Mouse (Mus musculus): ENCODE measurements around the gene Kantr. TPM values are rescaled to one million over a fixed set of nuclear protein-coding genes. Genes with fewer than 3 reads are reported as not detected.

Kantr gene
- 17.0 and 17.8 TPM in 2 replicates for polyA plus RNA-seq (2014; fragmentation: Nextera tagmentation; extraction: Ambion mirVana)

- ATAC-seq (ENCODE audit: insufficient read depth, low FRiP score, low TSS enrichment) (peak; percentile 99), DNase-seq (ENCODE audit: low spot score) (peak; percentile 78)
- 13% methylated on average over 25 of the region's 29 CpGs for WGBS
- Histone ChIP-seq H3K4me3 (ENCODE audit: low read depth, low read length) (peak within 1 kb of the TSS; percentile 46), H3K4me2 (ENCODE audit: low read depth) (peak within 1 kb of the TSS; percentile 42), H3K36me3 (ENCODE audit: control insufficient read depth, insufficient read depth, low read length) (no peaks in the 10 kb centered on the region), H3K27ac (ENCODE audit: low read depth, low read length) (no peak within 1 kb of the TSS), H3K9me3 (ENCODE audit: control insufficient read depth, low read length) (no peaks in the 10 kb centered on the region), H3K4me1 (ENCODE audit: control insufficient read depth, insufficient read depth, low read length) (no peaks in the 10 kb centered on the region), H3K9ac (ENCODE audit: low read length) (peak within 1 kb of the TSS; percentile 62), H3K27me3 (ENCODE audit: control insufficient read depth, insufficient read depth, low read length) (peaks cover 15% of the 10 kb centered on the region)
These were observed at the start of gene Kantr for GRCm38 (mm10) chrX:152326996-152327688. Kantr (minus strand) TSS chrX:152327495.

- ATAC-seq (ENCODE audit: insufficient read depth, low FRiP score, low TSS enrichment) (peak; percentile 95), DNase-seq (ENCODE audit: low spot score) (peak; percentile 85)
- Histone ChIP-seq H3K4me2 (ENCODE audit: low read depth) (peak within 1 kb of the TSS; percentile 48), H3K4me3 (ENCODE audit: low read depth, low read length) (peak within 1 kb of the TSS; percentile 47), H3K9me3 (ENCODE audit: control insufficient read depth, low read length) (no peaks in the 10 kb centered on the region), H3K4me1 (ENCODE audit: control insufficient read depth, insufficient read depth, low read length) (0 out of 2 replicates have a peak, but pooled peaks cover 4% of the 10 kb centered on the region), H3K9ac (ENCODE audit: low read length) (peak within 1 kb of the TSS; percentile 73), H3K27ac (ENCODE audit: low read depth, low read length) (0 out of 2 replicates have a peak within 1 kb of the TSS, but pooled peaks have one; percentile 60), H3K27me3 (ENCODE audit: control insufficient read depth, insufficient read depth, low read length) (peaks cover 26% of the 10 kb centered on the region), H3K36me3 (ENCODE audit: control insufficient read depth, insufficient read depth, low read length) (no peaks in the 10 kb centered on the region)
- WGBS, result 20% methylated on average over 20 of the region's 24 CpGs
These were observed 41.3 kb upstream of the Kantr start, which contains the start of gene Gpr173 for GRCm38 (mm10) chrX:152368397-152369273. Gpr173 (minus strand) TSS chrX:152368704.

GRCm38 (mm10) chrX:152368054-152368396 is 40.7 kb upstream of the Kantr start:
- Histone ChIP-seq H3K4me3 (ENCODE audit: low read depth, low read length) (peak overlapping the region; percentile 47), H3K27ac (ENCODE audit: low read depth, low read length) (0 out of 2 replicates have a peak overlapping the region, but pooled peaks have one; percentile 60), H3K9ac (ENCODE audit: low read length) (peak overlapping the region; percentile 73), H3K27me3 (ENCODE audit: control insufficient read depth, insufficient read depth, low read length) (peaks cover 26% of the 10 kb centered on the region), H3K4me1 (ENCODE audit: control insufficient read depth, insufficient read depth, low read length) (0 out of 2 replicates have a peak, but pooled peaks cover 4% of the 10 kb centered on the region), H3K36me3 (ENCODE audit: control insufficient read depth, insufficient read depth, low read length) (no peaks in the 10 kb centered on the region), H3K4me2 (ENCODE audit: low read depth) (peak overlapping the region; percentile 48), H3K9me3 (ENCODE audit: control insufficient read depth, low read length) (no peaks in the 10 kb centered on the region)
- peak; percentile 15 for DNase-seq (ENCODE audit: low spot score)
- 11% methylated on average over 2 of the region's 4 CpGs for WGBS
- peak; percentile 64 for ATAC-seq (ENCODE audit: insufficient read depth, low FRiP score, low TSS enrichment)

GRCm38 (mm10) chrX:152366418-152366817 is 39.1 kb upstream of the Kantr start:
- Histone ChIP-seq H3K4me2 (ENCODE audit: low read depth) (peak overlapping the region; percentile 20), H3K4me3 (ENCODE audit: low read depth, low read length) (no peak overlapping the region), H3K27me3 (ENCODE audit: control insufficient read depth, insufficient read depth, low read length) (peaks cover 28% of the 10 kb centered on the region), H3K27ac (ENCODE audit: low read depth, low read length) (no peak overlapping the region), H3K36me3 (ENCODE audit: control insufficient read depth, insufficient read depth, low read length) (no peaks in the 10 kb centered on the region), H3K4me1 (ENCODE audit: control insufficient read depth, insufficient read depth, low read length) (0 out of 2 replicates have a peak, but pooled peaks cover 4% of the 10 kb centered on the region), H3K9me3 (ENCODE audit: control insufficient read depth, low read length) (no peaks in the 10 kb centered on the region), H3K9ac (ENCODE audit: low read length) (no peak overlapping the region)
- DNase-seq (ENCODE audit: low spot score) (no peak), ATAC-seq (ENCODE audit: insufficient read depth, low FRiP score, low TSS enrichment) (no peak)
- 64% methylated on average over 2 of the region's 2 CpGs for WGBS

- Histone ChIP-seq H3K4me2 (ENCODE audit: low read depth) (no peak overlapping the region), H3K36me3 (ENCODE audit: control insufficient read depth, insufficient read depth, low read length) (no peaks in the 10 kb centered on the region), H3K4me1 (ENCODE audit: control insufficient read depth, insufficient read depth, low read length) (no peaks in the 10 kb centered on the region), H3K9ac (ENCODE audit: low read length) (no peak overlapping the region), H3K27me3 (ENCODE audit: control insufficient read depth, insufficient read depth, low read length) (peaks cover 8% of the 10 kb centered on the region), H3K4me3 (ENCODE audit: low read depth, low read length) (no peak overlapping the region), H3K9me3 (ENCODE audit: control insufficient read depth, low read length) (no peaks in the 10 kb centered on the region), H3K27ac (ENCODE audit: low read depth, low read length) (no peak overlapping the region)
- ATAC-seq (ENCODE audit: insufficient read depth, low FRiP score, low TSS enrichment), result peak; percentile 60; the same call in 1 of the 2 replicates
- WGBS, result 30% methylated on average over 5 of the region's 5 CpGs
- peak; percentile 37 for DNase-seq (ENCODE audit: low spot score)
These were observed 25.4 kb upstream of the Kantr start for GRCm38 (mm10) chrX:152352553-152353153.

GRCm38 (mm10) chrX:152347041-152347440 is 19.7 kb upstream of the Kantr start:
- no peak overlapping the region for H3K4me3 ChIP-seq (ENCODE audit: low read depth, low read length)
- no peaks in the 10 kb centered on the region for H3K4me1 ChIP-seq (ENCODE audit: control insufficient read depth, insufficient read depth, low read length)
- H3K27me3 ChIP-seq (ENCODE audit: control insufficient read depth, insufficient read depth, low read length), result peaks cover 40% of the 10 kb centered on the region
- H3K36me3 ChIP-seq (ENCODE audit: control insufficient read depth, insufficient read depth, low read length), result no peaks in the 10 kb centered on the region
- ATAC-seq (ENCODE audit: insufficient read depth, low FRiP score, low TSS enrichment) (no peak), DNase-seq (ENCODE audit: low spot score) (no peak)
- no peak overlapping the region for H3K27ac ChIP-seq (ENCODE audit: low read depth, low read length)
- H3K4me2 ChIP-seq (ENCODE audit: low read depth), result no peak overlapping the region
- no peak overlapping the region for H3K9ac ChIP-seq (ENCODE audit: low read length)
- H3K9me3 ChIP-seq (ENCODE audit: control insufficient read depth, low read length), result no peaks in the 10 kb centered on the region
- 97% methylated on average over 14 of the region's 14 CpGs for WGBS

GRCm38 (mm10) chrX:152346587-152346986 is 19.3 kb upstream of the Kantr start:
- ATAC-seq (ENCODE audit: insufficient read depth, low FRiP score, low TSS enrichment), result no peak
- H3K36me3 ChIP-seq (ENCODE audit: control insufficient read depth, insufficient read depth, low read length), result no peaks in the 10 kb centered on the region
- 93% methylated on average over 15 of the region's 15 CpGs for WGBS
- H3K9ac ChIP-seq (ENCODE audit: low read length), result no peak overlapping the region
- H3K4me2 ChIP-seq (ENCODE audit: low read depth), result no peak overlapping the region
- no peak for DNase-seq (ENCODE audit: low spot score)
- no peak overlapping the region for H3K27ac ChIP-seq (ENCODE audit: low read depth, low read length)
- no peaks in the 10 kb centered on the region for H3K9me3 ChIP-seq (ENCODE audit: control insufficient read depth, low read length)
- H3K27me3 ChIP-seq (ENCODE audit: control insufficient read depth, insufficient read depth, low read length), result peaks cover 43% of the 10 kb centered on the region
- no peaks in the 10 kb centered on the region for H3K4me1 ChIP-seq (ENCODE audit: control insufficient read depth, insufficient read depth, low read length)
- no peak overlapping the region for H3K4me3 ChIP-seq (ENCODE audit: low read depth, low read length)

- Histone ChIP-seq H3K4me2 (ENCODE audit: low read depth) (peak overlapping the region; percentile 35), H3K9ac (ENCODE audit: low read length) (no peak overlapping the region), H3K4me1 (ENCODE audit: control insufficient read depth, insufficient read depth, low read length) (no peaks in the 10 kb centered on the region; the same call in 1 of the 2 replicates), H3K9me3 (ENCODE audit: control insufficient read depth, low read length) (no peaks in the 10 kb centered on the region), H3K36me3 (ENCODE audit: control insufficient read depth, insufficient read depth, low read length) (no peaks in the 10 kb centered on the region), H3K27ac (ENCODE audit: low read depth, low read length) (peak overlapping the region; percentile 70), H3K4me3 (ENCODE audit: low read depth, low read length) (peak overlapping the region; percentile 18), H3K27me3 (ENCODE audit: control insufficient read depth, insufficient read depth, low read length) (peaks cover 44% of the 10 kb centered on the region)
- 28% methylated on average over 6 of the region's 6 CpGs for WGBS
- DNase-seq (ENCODE audit: low spot score) (no peak), ATAC-seq (ENCODE audit: insufficient read depth, low FRiP score, low TSS enrichment) (no peak)
These were observed 15.6 kb upstream of the Kantr start for GRCm38 (mm10) chrX:152342903-152343302.
